Mouse (Mus musculus): Measurements from ENCODE around the gene Atg5.

- no peak for TF ChIP-seq POLR2A (IDR thresholded peaks at IDR 0.05; ENCODE audit: insufficient read depth, low read length)
- no peak for TF ChIP-seq CTCF (IDR thresholded peaks at IDR 0.05; ENCODE audit: low read depth, low read length)
- TF ChIP-seq EP300 (IDR thresholded peaks at IDR 0.05; ENCODE audit: insufficient read depth, low read depth, low read length) = no peak
These were observed 86.2 kb downstream of the Atg5 start for GRCm38 (mm10) chr10:44354393-44354792.

All from ES-Bruce4 (cell line).